9 mouse cellular contexts compared by ENCODE assay signal in genomic region chr17:66757025-66757511, GRCm38 (mm10).
DNase-seq lines count a peak whose midpoint lies in the region; ATAC-seq lines count a peak whose summit lies in the region.
"Had no signal": no experiment of that assay in that cellular context is flagged by ENCODE, and none has a peak within 500 bp of the region (broad histone marks: within the 10 kb centered on the region; RNA-seq: fewer than 3 reads in every experiment).

No protein-coding gene starts in this region.

- intact Hi-C loops in left cerebral cortex, postnatal 4 days (cut with DNase I) = no loop called here

- H3K27ac ChIP-seq in heart, embryonic 15.5 days = no peak overlapping the region
- peak overlapping the region; percentile 55 for H3K27ac ChIP-seq in forebrain, embryonic 13.5 days
- no peak overlapping the region for H3K27ac ChIP-seq in liver, embryonic 11.5 days (ENCODE audit: low read depth, low read length)
- 0 out of 2 replicates have a peak overlapping the region, but pooled peaks have one; percentile 42 for H3K27ac ChIP-seq in neural tube, embryonic 13.5 days (replicated peaks)
- H3K27ac ChIP-seq: hindbrain, embryonic 15.5 days had no signal

- no peak for ATAC-seq in heart, embryonic 15.5 days (replicated peaks; ENCODE audit: insufficient number of reproducible peaks, insufficient read depth, low FRiP score, low read depth)
- ATAC-seq in forebrain, embryonic 13.5 days = peak; percentile 88
- ATAC-seq in liver, embryonic 11.5 days (replicated peaks; ENCODE audit: low FRiP score) = no peak
- peak; percentile 60 for ATAC-seq in neural tube, embryonic 13.5 days (ENCODE audit: low read depth)

- H3K36me3 ChIP-seq in heart, embryonic 15.5 days = peaks cover 7% of the 10 kb centered on the region; the same call in 1 of the 2 replicates
- H3K36me3 ChIP-seq in forebrain, embryonic 13.5 days (ENCODE audit: poor library complexity, severe bottlenecking) = no peaks in the 10 kb centered on the region
- no peaks in the 10 kb centered on the region; the same call in 1 of the 2 replicates for H3K36me3 ChIP-seq in liver, embryonic 11.5 days (ENCODE audit: control insufficient read depth, insufficient read depth, low read length)
- H3K36me3 ChIP-seq in neural tube, embryonic 13.5 days = no peaks in the 10 kb centered on the region
- H3K36me3 ChIP-seq: hindbrain, embryonic 15.5 days had no signal

- no peak overlapping the region for H3K4me3 ChIP-seq in heart, embryonic 15.5 days
- H3K4me3 ChIP-seq in forebrain, embryonic 13.5 days = peak overlapping the region; percentile 22; the same call in 1 of the 2 replicates
- no peak overlapping the region; the same call in 1 of the 2 replicates for H3K4me3 ChIP-seq in liver, embryonic 11.5 days (ENCODE audit: low read depth, low read length)
- H3K4me3 ChIP-seq in neural tube, embryonic 13.5 days = no peak overlapping the region
- H3K4me3 ChIP-seq: hindbrain, embryonic 15.5 days had no signal

- H3K4me1 ChIP-seq in heart, embryonic 15.5 days (replicated peaks) = peaks cover 2% of the 10 kb centered on the region; the same call in 1 of the 2 replicates
- peaks cover 28% of the 10 kb centered on the region for H3K4me1 ChIP-seq in forebrain, embryonic 13.5 days
- no peaks in the 10 kb centered on the region for H3K4me1 ChIP-seq in liver, embryonic 11.5 days (replicated peaks; ENCODE audit: control insufficient read depth, insufficient read depth, low read length)
- peaks cover 48% of the 10 kb centered on the region for H3K4me1 ChIP-seq in neural tube, embryonic 13.5 days (replicated peaks)

- peak overlapping the region; percentile 21; the same call in 1 of the 2 replicates for H3K4me2 ChIP-seq in heart, embryonic 15.5 days
- H3K4me2 ChIP-seq in forebrain, embryonic 13.5 days = peak overlapping the region; percentile 50
- peak overlapping the region; percentile 45 for H3K4me2 ChIP-seq in liver, embryonic 11.5 days
- peak overlapping the region; percentile 40 for H3K4me2 ChIP-seq in neural tube, embryonic 13.5 days
- H3K4me2 ChIP-seq: hindbrain, embryonic 15.5 days had no signal

- H3K9me3 ChIP-seq in heart, embryonic 15.5 days (replicated peaks) = no peaks in the 10 kb centered on the region
- no peaks in the 10 kb centered on the region for H3K9me3 ChIP-seq in forebrain, embryonic 13.5 days (replicated peaks)
- H3K9me3 ChIP-seq in liver, embryonic 11.5 days (ENCODE audit: control insufficient read depth, low read length) = no peaks in the 10 kb centered on the region
- no peaks in the 10 kb centered on the region for H3K9me3 ChIP-seq in neural tube, embryonic 13.5 days
- H3K9me3 ChIP-seq: hindbrain, embryonic 15.5 days had no signal

- 56% methylated on average over 10 of the region's 10 CpGs for WGBS in heart, embryonic 15.5 days
- 18% methylated on average over 10 of the region's 10 CpGs for WGBS in forebrain, embryonic 13.5 days
- 57% methylated on average over 10 of the region's 10 CpGs for WGBS in liver, embryonic 11.5 days
- WGBS in neural tube, embryonic 13.5 days = 26% methylated on average over 10 of the region's 10 CpGs

- H3K9ac ChIP-seq in heart, embryonic 15.5 days = no peak overlapping the region
- 0 out of 2 replicates have a peak overlapping the region, but pooled peaks have one; percentile 14 for H3K9ac ChIP-seq in forebrain, embryonic 13.5 days
- H3K9ac ChIP-seq in liver, embryonic 11.5 days (ENCODE audit: low read depth, low read length) = no peak overlapping the region
- no peak overlapping the region for H3K9ac ChIP-seq in neural tube, embryonic 13.5 days
- H3K9ac ChIP-seq: hindbrain, embryonic 15.5 days had no signal

- no peak for DNase-seq in heart, adult 18-20 months
- no peak for DNase-seq in liver, embryonic 11.5 days (ENCODE audit: low spot score)
- DNase-seq in adrenal gland, postnatal 36 days = no peak
- no peak for DNase-seq in cerebellum, adult 11-12 months
- no peak for DNase-seq in left cerebral cortex, postnatal 4 days

- H3K27me3 ChIP-seq in heart, embryonic 15.5 days = no peaks in the 10 kb centered on the region
- H3K27me3 ChIP-seq in forebrain, embryonic 13.5 days = no peaks in the 10 kb centered on the region
- H3K27me3 ChIP-seq in liver, embryonic 11.5 days (replicated peaks; ENCODE audit: control insufficient read depth, insufficient read depth, low read length) = no peaks in the 10 kb centered on the region
- H3K27me3 ChIP-seq in neural tube, embryonic 13.5 days = no peaks in the 10 kb centered on the region
- H3K27me3 ChIP-seq: hindbrain, embryonic 15.5 days had no signal

Comparison
In these comparisons a context has a peak if more than half of its experiments do, and no peak if none do; other contexts are left out.
1. ATAC-seq: peak in forebrain, embryonic 13.5 days (single experiment) and neural tube, embryonic 13.5 days (single experiment); none in heart, embryonic 15.5 days (single experiment) and liver, embryonic 11.5 days (single experiment).
2. H3K27ac ChIP-seq: peak in forebrain, embryonic 13.5 days (single experiment) and neural tube, embryonic 13.5 days (single experiment); none in heart, embryonic 15.5 days (single experiment) and liver, embryonic 11.5 days (single experiment).
3. Peak in every context shown above with its lines, with median percentiles within 50 percentile points of each other: H3K4me2 ChIP-seq.